Mouse (Mus musculus): ENCODE data around the gene Evx1. TPM values are rescaled to one million over a fixed set of nuclear protein-coding genes. Genes with fewer than 3 reads are reported as not detected.
A peak's percentile ranks its signal among the peaks of the same experiment; 100 is the strongest.

The Evx1 gene
- total RNA-seq, 4 experiments from 2014 or later, result not detected

DNA sequence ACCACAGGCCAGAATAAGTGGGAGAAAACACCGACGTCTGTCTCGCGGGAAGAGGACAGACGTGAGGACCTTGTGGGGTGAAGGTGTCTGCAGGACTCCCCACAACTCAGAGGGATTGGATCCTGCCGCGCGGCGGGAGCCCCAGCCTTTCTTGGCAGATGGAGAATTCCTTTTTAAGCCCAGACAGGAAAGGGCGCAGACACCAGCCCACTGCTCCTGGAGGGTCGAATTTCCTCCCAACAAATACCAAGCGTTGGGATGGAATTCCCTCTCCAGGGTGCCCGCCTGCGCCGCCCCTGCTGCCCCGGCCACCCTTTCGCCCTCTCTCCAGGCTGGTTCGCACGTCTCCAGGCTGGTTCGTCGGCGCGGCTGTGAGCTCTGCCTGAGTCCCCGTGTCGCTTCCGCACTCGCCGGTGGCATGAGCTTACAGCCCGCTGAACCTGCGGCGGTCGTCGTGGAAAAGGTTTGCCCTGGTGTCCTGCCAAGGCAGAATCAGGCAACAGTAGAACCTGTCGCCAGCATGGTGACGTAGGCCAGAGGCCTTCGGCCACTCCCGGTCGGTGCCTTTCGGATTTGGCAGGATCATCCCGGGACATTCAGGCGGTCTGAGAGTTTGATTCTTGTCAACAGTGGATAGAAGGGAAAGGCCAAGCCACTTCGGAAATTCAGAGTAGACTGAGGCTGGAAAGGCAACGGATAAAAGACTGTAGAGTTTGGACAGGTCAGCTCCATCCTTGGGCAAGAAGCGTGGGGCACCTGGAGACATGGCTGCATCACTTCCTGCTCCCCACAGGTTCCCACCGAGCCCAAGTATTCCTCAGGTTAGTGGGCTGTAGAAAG lies 22.1 kb upstream of the Evx1 start:
- DNase-seq (ENCODE audit: low spot score in 2 of 2), result no peak

DNA sequence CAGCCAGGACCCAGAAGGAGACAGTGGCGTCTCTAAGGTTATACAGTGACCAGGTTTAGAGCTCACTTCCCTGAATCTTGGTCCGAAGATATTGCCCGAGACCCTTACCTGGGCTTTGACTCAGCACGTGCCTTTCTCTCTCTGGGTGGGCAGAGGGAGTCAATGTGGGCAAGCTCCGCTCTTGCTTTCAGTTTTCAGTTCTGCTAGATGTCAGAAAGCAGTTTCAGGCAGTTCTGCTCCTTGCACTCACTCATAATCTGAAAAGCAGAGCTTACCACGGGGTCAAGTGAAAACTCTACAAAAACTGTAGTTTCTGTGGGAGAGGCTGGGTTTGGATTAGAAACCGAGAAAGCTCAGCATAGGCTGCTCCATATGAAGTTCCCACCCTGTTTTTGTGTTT lies 21.0 kb upstream of the Evx1 start:
- DNase-seq (ENCODE audit: low spot score in 2 of 2), result no peak

DNA sequence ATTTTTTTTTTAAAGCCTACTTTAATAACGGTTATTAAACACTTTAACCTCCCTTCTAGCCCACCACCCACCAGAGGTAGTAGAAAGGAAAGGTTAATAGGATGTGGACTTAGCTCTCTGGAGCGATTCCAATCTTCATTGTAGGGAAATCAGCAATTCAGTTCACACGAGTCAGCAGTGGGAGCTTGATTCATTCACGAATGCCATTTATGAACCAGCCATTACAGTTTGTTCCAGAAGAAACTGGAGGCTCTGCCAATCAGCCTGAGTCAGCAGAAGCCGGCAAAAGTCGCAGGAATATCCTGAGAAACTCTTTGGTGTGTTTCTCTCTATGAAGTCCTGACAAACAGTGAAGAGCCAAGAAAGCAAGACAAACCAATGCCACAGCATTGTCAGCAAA lies 18.7 kb upstream of the Evx1 start:
- DNase-seq (ENCODE audit: low spot score in 2 of 2), result no peak

DNA sequence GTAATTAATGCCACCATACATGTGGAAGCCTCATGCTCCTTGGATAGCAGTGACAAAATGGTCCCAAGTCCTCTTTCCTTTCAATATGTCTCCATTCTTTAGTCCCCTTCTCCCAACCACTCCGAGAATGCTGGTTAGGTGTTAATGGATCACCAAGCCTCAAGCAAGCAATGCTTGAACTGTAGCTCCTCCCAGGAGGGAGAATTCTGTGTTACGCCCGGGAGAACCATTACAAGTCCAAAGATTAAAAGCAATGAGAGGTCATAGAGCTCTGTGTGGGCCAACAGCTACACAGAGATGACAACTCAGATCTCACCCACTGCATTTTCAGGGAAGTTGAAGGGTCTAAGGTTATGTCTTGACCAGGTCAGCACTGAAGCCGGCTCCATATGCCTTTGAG lies 14.8 kb upstream of the Evx1 start:
- DNase-seq (ENCODE audit: low spot score in 2 of 2), result no peak

DNA sequence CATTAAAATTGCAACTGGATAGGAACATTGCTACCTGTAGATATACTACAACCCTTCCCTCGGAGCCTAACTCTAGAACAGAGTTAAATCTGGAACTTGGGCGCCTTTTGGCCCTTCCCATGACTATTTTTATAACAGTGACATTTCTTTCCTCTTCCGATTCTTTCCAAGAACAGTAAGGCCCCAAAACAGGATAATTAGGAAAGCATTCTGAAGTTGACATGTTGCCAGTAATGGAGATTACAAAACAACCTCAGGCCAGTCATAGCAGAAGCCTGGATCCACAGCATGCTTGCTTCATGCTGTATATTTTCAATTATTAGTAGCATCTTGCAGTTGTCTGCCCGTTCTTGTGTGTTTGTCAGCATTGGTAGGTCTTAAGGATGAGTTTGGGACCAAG lies 12.5 kb upstream of the Evx1 start:
- DNase-seq (ENCODE audit: low spot score in 2 of 2), result no peak

DNA sequence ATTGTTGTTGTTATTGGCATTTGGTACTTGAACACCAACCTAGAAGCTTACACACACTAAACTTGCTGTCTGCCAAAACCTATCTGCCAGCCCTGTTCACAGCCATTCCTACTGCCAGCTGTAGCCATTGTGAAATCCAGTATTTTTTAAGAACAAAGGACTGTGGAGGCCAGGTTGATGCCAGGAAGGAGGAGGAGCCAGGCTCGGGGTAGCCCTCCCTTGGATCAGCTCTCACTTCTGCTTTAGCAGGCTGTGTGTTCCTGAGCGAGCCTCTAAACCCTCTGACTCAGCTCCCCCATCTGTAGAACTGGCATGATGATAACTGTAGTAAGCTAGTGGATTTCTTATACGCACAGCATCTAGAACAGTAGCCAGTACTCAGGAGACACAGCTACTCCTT lies 9.9 kb upstream of the Evx1 start:
- DNase-seq (ENCODE audit: low spot score in 2 of 2), result no peak

DNA sequence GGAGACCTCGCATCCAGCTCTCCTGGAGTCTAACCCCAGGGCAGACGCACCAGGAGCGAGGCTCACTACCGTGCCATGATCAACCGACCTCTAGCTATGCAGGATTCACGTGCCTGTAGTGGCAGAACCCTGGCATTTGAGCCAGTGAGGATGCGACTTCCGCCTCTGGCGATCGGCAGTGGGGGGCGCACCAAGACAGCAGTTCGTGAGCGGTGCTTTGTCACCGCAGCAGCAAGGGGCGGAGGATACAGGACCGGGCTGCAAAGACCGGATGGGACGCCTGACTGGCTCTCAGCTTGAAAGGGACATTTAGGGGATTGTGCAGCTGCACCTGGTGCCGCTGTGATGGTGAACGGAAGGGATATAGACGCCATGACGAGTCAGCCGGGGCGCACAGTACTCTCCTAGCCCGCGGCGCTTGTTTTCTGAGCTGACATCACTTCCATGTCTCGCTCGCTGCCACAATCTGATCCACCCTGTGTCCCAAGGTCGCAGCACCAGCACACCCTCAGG lies 7.4 kb upstream of the Evx1 start:
- peak; percentile 33 to 42 for DNase-seq (ENCODE audit: low spot score in 2 of 2)

DNA sequence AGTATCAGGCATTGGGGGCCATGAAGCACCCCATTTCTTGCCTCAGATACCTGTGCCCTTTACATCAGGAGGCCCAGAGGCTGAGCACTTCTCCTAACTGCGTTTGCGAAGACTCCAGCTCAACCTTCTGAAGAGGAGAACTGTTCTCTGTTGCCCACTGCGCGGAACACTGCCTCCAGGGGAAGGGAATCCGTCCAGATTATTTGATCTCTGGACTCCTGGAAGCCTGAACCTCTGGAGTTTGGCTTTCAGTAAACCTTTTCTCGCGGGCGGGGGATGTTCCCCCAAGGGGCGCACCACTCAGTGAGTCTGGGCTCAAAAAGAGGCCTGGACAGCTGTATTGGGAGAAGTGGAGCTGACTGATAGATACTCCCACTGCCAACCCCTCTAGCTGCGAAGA lies 3.5 kb upstream of the Evx1 start:
- no peak for DNase-seq (ENCODE audit: low spot score in 2 of 2)

DNA sequence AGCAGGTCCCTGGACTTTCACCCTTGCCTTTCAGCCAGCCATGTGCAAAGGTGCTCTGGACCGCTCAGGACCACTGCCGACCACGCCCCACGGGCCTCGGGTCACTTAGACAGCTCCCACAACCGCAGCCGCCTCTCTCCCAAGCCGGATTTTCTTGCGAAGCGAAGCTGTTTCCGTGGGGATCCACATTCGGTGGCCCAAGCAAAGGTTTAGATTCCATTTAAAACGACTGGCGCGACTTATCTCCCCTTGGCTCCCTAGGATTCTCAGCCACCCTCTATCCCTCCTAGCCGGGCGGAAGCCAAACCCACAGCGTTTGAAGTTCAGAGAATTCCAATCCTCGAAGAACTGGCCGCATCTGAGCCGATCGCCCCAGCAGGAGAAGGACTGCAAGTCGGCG lies 2.9 kb upstream of the Evx1 start:
- DNase-seq (ENCODE audit: low spot score in 2 of 2), result no peak

DNA sequence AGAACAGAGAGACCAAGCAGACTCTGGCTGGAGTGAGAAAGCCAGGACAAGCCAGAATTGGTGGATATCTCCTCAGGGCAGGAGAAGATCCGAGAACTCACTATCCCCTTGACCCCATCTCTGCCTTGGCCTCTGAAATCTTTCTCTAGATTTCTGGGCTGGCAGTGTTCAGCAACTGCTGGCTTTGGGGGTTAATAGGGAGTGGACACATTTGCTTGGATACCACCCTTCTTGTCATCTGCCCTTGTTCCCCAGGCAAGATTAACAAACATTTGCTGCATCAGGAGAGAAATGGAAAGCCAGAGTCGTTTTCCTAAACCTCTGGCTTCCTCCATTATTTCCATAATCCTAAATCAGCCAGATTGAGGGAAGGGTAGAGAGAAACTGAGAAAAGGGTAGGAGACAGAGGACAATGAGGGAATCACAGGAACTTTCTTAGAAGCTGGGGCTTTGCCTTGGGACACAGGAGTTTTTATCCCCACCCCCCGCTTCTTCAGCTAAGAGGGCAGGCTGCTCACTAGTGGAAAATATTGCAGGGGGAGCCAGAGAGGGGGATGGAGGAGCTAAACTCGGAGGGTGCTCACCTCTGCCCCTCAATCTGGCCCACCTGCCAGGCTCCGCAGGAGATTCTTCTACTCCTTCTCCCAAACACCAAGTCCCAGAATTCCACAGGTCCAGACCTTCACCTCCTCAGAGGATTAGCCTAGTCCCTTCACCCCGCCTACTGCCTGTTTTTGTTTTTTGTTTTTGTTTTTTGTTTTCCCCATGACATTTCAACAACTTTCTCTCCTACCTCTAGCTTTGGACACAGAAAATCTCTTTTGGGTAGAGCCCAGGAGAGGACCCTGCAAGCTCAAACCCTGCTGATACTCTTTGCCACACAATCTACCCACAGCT lies 1.4 kb upstream of the Evx1 start:
- DNase-seq (ENCODE audit: low spot score in 2 of 2), result no peak

DNA sequence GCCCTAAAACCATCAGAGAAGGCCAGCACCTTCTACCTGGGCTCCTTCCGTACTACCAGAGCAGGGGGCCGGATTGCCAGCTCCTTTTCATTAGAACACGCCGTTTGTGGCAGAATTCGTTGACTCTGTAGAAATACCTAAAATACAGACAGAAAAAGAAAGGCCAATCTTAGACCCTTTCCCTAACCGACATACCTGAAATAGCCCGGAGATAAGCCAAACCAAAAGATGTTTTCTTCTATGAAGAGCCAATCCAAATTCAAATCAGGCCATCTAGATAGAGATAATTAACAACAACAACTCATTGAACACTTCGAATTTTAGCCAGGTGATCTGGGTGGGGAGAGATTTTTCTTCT lies 761 bp upstream of the Evx1 start:
- no peak for DNase-seq (ENCODE audit: low spot score in 2 of 2)

DNA sequence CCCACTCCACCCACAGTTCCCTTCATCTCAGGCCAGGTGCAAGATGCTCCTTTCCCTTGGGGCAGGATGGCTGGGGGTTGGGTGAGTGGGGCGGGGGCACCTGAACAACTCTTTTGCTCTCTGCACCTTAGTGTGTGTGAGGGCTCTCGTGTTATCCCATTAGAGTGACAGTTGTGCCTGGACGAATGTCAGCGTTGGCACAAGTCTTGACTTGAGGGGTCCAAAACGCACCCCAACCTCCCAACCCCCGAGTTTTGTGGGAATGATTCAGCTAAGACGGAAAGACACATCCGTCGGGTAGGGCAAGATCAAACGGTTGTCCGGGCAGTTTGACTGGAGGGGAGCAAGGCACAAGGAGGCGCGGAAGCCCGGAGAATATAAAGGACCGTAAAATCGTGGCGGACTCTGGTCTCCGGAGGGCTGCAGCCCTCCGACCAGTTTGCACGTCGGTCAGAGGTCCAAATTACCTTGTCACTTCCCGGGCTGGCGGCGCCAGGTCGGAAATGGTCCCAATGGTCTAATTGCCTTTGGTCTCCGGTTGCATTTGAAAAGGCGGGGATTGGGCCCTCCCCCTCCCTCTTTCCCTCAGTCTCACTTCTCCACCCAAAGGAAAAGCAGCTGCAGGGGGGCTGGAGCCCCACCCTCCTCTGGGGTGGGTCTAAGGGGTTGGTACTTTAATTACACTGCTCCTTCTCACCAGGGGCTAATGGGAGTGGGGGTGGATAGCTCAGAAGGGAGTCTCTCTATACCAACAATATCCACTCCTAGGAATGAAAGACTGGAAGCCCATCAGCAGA lies 1.2 kb downstream of the Evx1 start:
- no peak for DNase-seq (ENCODE audit: low spot score in 2 of 2)

DNA sequence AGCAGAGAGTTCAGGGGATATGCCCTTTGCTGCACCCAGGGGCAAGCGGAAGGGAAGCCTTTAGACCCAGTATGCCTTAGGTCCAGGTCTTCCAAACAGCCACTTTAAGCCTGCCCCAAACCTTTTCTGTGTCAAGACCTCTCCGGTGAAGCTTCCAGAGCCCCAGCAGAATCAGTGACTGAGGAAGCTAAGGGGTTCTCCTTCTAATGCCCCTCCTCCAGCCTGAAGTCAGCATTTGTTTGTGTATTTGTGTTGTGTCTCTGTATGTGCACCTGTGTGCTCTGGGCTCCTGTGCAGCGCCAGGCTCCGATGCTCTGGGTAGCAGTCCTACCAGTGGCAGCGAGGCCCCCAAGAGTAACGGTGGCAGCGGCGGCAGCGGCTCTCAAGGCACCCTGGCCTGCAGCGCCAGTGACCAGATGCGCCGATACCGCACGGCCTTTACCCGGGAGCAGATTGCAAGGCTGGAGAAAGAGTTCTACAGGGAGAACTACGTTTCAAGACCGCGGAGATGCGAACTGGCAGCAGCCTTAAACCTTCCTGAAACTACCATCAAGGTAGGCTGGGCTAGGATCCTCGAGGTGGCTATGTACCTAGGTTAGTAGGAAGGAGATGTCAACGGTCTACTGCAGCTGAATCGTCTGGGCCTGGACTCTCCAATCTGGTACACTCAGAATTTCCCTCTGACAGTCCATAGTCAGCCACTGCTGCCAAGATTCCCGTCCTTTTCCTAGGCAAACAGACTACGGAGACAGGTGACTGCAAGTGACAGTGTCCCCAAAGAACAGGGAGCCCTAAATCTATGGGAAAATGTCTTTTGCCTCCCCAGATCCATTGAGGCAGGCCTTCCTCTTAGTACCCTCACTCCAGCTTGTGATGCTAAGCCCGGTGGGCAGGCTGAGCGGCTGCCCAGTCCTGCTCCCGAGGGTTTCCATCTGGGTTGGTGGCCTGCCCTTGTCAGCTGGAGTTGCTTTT lies 2.4 kb downstream of the Evx1 start:
- DNase-seq (ENCODE audit: low spot score in 2 of 2), result no peak

DNA sequence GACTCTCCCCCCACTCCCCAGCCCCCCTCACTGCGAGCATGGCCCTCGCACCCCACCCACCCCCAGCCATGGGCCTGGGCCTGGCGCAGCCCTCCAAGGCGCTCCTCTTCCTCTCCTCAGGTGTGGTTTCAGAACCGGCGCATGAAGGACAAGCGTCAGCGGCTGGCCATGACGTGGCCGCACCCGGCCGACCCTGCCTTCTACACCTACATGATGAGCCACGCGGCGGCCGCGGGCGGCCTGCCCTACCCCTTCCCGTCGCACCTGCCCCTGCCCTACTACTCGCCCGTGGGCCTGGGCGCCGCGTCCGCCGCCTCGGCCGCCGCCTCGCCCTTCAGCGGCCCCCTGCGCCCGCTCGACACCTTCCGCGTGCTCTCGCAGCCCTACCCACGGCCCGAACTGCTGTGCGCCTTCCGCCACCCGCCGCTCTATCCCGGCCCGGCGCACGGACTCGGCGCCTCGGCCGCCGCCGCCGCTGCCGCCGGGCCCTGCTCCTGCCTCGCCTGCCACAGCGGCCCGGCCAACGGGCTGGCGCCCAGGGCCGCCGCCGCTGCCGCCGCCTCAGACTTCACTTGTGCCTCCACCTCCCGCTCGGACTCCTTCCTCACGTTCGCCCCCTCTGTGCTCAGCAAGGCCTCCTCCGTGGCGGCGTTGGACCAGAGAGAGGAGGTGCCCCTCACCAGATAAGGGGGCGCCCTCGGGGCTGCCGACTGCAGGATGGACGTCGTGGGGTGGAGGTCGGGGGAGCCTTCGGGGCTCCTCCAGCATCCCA lies 3.3 kb downstream of the Evx1 start:
- DNase-seq (ENCODE audit: low spot score in 2 of 2), result no peak

DNA sequence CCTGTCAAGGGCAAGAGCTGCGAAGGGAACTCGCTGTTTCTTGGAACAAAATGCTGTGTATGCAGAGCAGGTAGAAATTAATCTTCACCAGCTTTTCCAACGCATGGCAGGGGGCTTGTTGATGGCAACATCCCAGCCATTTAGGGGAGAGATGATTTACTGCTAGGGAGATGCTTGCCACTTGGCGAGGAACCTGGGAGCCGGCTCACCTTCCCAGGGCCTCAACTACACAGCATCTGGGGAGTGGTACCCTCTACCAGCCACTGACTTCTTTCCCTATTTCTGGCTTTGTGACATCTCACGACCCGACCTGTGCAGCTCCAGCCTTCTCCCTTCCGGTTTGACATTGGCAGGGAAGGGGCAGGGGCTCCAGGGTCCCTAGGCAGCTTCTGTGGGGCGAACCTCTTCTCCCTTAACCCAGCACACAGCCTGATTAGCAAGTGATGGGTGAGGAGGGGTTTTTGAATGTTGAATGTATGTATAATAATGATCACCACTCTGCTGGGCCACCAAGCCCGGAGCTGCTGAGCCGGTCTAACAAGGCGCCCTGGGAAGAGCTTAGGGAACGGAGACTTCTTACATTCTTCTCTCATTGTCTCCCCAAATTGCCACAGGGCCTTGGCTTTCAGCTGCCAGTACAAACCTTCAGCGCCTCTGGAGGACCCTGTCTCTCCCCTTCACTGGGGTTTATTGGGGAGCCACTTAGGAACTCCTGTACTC lies 4.3 kb downstream of the Evx1 start:
- no peak for DNase-seq (ENCODE audit: low spot score in 2 of 2)

DNA sequence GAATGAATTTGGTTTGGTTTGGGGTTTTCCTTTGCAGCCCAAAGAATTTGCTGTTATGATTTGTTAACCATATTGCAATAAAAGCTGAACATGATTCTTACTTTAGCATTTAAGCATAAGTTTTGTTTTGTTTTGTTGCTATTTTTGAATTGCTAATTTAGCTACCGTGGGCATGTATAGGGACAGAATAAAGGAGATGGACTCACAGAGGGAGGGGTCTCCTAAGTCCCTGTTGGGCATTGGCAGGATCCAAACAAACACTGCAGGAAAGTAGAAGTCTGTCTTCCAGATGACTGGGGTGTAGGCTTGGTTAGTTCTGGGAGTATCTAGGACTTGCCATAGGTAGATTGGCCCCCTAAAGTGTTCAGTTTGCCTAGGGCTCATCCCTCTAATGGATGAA lies 5.0 kb downstream of the Evx1 start:
- DNase-seq (ENCODE audit: low spot score in 2 of 2), result no peak

DNA sequence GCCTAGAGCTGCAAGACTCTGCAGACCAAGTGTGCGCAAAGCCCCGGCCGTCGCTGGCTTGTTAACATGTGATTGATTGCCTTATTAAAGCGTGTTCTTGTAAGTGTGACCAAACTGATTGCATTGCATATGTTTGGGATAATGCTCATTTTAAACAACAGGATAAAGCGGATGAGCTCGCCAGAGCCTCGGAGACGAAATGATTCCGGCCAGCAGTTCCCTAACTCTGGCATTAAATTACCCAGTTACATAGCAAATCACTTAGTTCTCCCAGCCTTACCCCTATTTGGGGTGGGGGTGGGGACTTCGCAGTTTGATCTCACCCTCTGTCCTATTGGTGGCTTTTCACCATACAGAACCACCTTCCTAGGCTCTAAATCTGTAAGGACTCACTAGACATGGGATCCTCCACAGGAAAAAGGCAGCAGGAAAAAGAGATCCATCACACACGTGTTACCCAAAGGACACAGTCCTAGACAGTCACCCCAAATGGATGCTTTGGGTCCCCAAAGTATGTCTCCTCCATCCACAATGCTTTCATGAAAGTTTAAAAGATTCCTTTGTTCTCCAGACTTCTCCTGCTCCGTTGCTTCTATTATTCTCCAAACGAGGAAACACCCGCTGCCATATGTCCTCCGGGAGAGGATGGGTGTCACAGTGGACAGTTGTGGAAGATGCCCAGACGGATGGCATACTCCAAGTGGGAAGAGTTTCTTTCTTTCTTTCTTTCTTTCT lies 6.8 kb downstream of the Evx1 start:
- no peak for DNase-seq (ENCODE audit: low spot score in 2 of 2)
